Mouse (Mus musculus): ENCODE results near the gene Usp4.

Gene Usp4

DNA sequence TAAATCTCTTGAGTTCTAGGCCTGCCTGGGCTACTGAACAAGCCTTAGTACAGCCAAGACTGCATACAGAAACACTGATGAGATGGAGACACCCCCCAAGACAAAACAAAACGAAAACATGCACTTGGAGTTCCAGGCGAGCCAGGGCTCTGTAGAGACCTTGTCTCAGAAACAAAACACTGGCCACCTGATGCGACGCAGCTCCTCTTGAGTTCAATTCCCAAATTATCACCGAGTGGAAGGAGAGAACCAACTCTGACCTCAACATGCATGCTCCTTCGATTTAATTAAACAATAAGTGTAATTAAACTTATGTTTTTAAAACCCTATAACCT, 9.1 kb upstream of the Usp4 start:
- Histone ChIP-seq H3K27me3 (ENCODE audit: control insufficient read depth, insufficient read depth, low read length, poor library complexity, severe bottlenecking) (no peaks in the 10 kb centered on the region), H3K36me3 (ENCODE audit: control insufficient read depth, insufficient read depth, low read length, poor library complexity, severe bottlenecking) (peaks cover 5% of the 10 kb centered on the region)
- DNase-seq (ENCODE audit: low read depth, low spot score) = peak; percentile 16

- DNase-seq (ENCODE audit: low read depth, low spot score) = peak; percentile 91
- H3K27me3 ChIP-seq (ENCODE audit: control insufficient read depth, insufficient read depth, low read length, poor library complexity, severe bottlenecking) = no peaks in the 10 kb centered on the region
- peaks cover 5% of the 10 kb centered on the region for H3K36me3 ChIP-seq (ENCODE audit: control insufficient read depth, insufficient read depth, low read length, poor library complexity, severe bottlenecking)
These were observed 8.5 kb upstream of the Usp4 start, which contains the start of gene Gpx1 for GRCm38 (mm10) chr9:108338886-108339781. Gpx1 (plus strand) TSS chr9:108338903.

DNA sequence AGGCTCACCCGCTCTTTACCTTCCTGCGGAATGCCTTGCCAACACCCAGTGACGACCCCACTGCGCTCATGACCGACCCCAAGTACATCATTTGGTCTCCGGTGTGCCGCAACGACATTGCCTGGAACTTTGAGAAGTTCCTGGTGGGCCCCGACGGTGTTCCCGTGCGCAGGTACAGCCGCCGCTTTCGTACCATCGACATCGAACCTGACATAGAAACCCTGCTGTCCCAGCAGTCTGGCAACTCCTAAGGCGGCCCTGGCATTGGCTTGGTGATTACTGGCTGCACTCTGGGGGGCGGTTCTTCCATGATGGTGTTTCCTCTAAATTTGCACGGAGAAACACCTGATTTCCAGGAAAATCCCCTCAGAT, 7.8 kb upstream of the Usp4 start:
- Histone ChIP-seq H3K27me3 (ENCODE audit: control insufficient read depth, insufficient read depth, low read length, poor library complexity, severe bottlenecking) (no peaks in the 10 kb centered on the region), H3K36me3 (ENCODE audit: control insufficient read depth, insufficient read depth, low read length, poor library complexity, severe bottlenecking) (peaks cover 2% of the 10 kb centered on the region)
- peak; percentile 48 for DNase-seq (ENCODE audit: low read depth, low spot score)

DNA sequence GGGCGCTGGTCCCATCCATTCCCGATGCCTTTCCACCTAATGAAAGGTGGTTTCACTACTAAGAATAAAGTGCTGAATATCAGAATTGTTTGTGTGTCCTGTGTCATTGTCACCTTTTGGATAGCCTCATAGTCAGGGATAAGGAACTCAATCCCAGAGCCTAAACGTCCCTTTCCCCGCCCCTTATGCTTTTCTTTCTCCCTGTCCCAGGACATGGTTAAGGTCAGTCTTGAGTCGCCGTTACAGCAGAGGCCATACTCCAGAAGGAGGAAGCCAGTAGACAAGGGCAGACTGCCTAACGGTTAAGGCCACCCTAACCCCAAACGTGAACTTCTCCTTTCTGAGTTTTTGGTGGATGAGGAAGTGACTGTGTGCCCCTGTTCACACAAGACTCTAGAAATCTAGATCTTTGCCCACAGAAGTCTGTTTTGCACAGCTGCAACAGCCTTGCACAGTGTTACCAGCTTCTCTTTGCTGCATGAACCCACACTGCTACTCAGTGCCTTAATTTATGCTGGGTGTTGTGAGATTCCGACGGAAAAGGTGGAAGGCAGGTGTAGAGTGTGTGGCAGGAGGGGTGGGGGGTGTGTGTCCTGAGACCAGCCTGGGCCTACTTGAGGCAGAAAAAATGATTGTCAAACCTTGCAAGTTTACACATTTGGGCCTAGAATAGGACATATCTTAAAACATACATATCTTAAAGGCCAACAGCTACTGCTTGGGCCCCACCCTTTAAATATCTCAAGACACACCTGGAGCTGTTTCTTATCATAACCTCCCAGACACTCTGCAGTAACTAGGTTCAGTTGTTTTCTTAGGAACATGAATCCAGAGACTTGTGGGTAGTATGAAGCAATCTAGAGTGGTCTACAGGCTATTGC, 7.2 kb upstream of the Usp4 start:
- DNase-seq (ENCODE audit: low read depth, low spot score) = peak; percentile 85
- H3K36me3 ChIP-seq (ENCODE audit: control insufficient read depth, insufficient read depth, low read length, poor library complexity, severe bottlenecking) = no peaks in the 10 kb centered on the region; the same call in none of the 2 replicates
- H3K27me3 ChIP-seq (ENCODE audit: control insufficient read depth, insufficient read depth, low read length, poor library complexity, severe bottlenecking) = no peaks in the 10 kb centered on the region

GRCm38 (mm10) chr9:108341139-108341475, 6.5 kb upstream of the Usp4 start:
- Histone ChIP-seq H3K27me3 (ENCODE audit: control insufficient read depth, insufficient read depth, low read length, poor library complexity, severe bottlenecking) (no peaks in the 10 kb centered on the region), H3K36me3 (ENCODE audit: control insufficient read depth, insufficient read depth, low read length, poor library complexity, severe bottlenecking) (no peaks in the 10 kb centered on the region; the same call in none of the 2 replicates)
- no peak for DNase-seq (ENCODE audit: low read depth, low spot score)

- Histone ChIP-seq H3K36me3 (ENCODE audit: control insufficient read depth, insufficient read depth, low read length, poor library complexity, severe bottlenecking) (no peaks in the 10 kb centered on the region; the same call in none of the 2 replicates), H3K27me3 (ENCODE audit: control insufficient read depth, insufficient read depth, low read length, poor library complexity, severe bottlenecking) (no peaks in the 10 kb centered on the region)
- DNase-seq (ENCODE audit: low read depth, low spot score) = no peak
These were observed 5.9 kb upstream of the Usp4 start for GRCm38 (mm10) chr9:108341801-108342200.

DNA sequence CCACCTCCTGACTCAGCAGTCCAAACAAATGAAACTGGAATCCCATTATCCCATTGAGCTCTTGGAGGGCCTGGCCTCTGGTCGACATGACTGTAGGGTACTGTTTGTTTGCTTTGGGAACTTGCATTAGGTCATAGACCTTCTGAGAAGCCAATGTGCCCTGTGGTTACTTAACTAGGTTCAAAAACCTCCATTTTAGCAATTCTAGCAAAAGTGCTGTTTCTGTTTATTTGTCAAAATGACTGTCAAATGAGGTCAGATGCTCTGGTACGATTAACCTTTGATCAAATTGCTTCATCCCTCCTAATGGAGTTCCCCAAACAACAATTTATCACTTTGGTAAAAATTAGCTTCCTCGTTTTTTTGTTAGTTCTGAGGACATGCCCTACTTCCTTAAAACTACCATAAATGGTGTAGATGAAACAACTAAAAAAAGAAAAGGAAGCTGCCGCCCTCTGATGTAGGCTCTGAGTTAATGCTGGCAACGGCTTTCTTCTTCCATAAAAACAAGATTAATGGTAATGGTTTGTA, 5.3 kb upstream of the Usp4 start:
- Histone ChIP-seq H3K36me3 (ENCODE audit: control insufficient read depth, insufficient read depth, low read length, poor library complexity, severe bottlenecking) (no peaks in the 10 kb centered on the region; the same call in none of the 2 replicates), H3K27me3 (ENCODE audit: control insufficient read depth, insufficient read depth, low read length, poor library complexity, severe bottlenecking) (no peaks in the 10 kb centered on the region)
- DNase-seq (ENCODE audit: low read depth, low spot score) = peak; percentile 68

- no peak for DNase-seq (ENCODE audit: low read depth, low spot score)
- H3K27me3 ChIP-seq (ENCODE audit: control insufficient read depth, insufficient read depth, low read length, poor library complexity, severe bottlenecking) = no peaks in the 10 kb centered on the region
- no peaks in the 10 kb centered on the region; the same call in 1 of the 2 replicates for H3K36me3 ChIP-seq (ENCODE audit: control insufficient read depth, insufficient read depth, low read length, poor library complexity, severe bottlenecking)
These were observed 4.3 kb upstream of the Usp4 start for GRCm38 (mm10) chr9:108343331-108343730.

- Histone ChIP-seq H3K27me3 (ENCODE audit: control insufficient read depth, insufficient read depth, low read length, poor library complexity, severe bottlenecking) (no peaks in the 10 kb centered on the region), H3K36me3 (ENCODE audit: control insufficient read depth, insufficient read depth, low read length, poor library complexity, severe bottlenecking) (no peaks in the 10 kb centered on the region)
- DNase-seq (ENCODE audit: low read depth, low spot score) = no peak
These were observed 3.8 kb upstream of the Usp4 start for GRCm38 (mm10) chr9:108343835-108344234.

- Histone ChIP-seq H3K27me3 (ENCODE audit: control insufficient read depth, insufficient read depth, low read length, poor library complexity, severe bottlenecking) (no peaks in the 10 kb centered on the region), H3K36me3 (ENCODE audit: control insufficient read depth, insufficient read depth, low read length, poor library complexity, severe bottlenecking) (no peaks in the 10 kb centered on the region)
- no peak for DNase-seq (ENCODE audit: low read depth, low spot score)
These were observed 3.2 kb upstream of the Usp4 start for GRCm38 (mm10) chr9:108344471-108344870.

GRCm38 (mm10) chr9:108347024-108347423, 629 bp upstream of the Usp4 start:
- no peak for DNase-seq (ENCODE audit: low read depth, low spot score)
- no peaks in the 10 kb centered on the region for H3K27me3 ChIP-seq (ENCODE audit: control insufficient read depth, insufficient read depth, low read length, poor library complexity, severe bottlenecking)
- peaks cover 4% of the 10 kb centered on the region for H3K36me3 ChIP-seq (ENCODE audit: control insufficient read depth, insufficient read depth, low read length, poor library complexity, severe bottlenecking)

GRCm38 (mm10) chr9:108348290-108348680, 632 bp downstream of the Usp4 start:
- H3K27me3 ChIP-seq (ENCODE audit: control insufficient read depth, insufficient read depth, low read length, poor library complexity, severe bottlenecking) = no peaks in the 10 kb centered on the region
- peaks cover 4% of the 10 kb centered on the region for H3K36me3 ChIP-seq (ENCODE audit: control insufficient read depth, insufficient read depth, low read length, poor library complexity, severe bottlenecking)
- no peak for DNase-seq (ENCODE audit: low read depth, low spot score)

DNA sequence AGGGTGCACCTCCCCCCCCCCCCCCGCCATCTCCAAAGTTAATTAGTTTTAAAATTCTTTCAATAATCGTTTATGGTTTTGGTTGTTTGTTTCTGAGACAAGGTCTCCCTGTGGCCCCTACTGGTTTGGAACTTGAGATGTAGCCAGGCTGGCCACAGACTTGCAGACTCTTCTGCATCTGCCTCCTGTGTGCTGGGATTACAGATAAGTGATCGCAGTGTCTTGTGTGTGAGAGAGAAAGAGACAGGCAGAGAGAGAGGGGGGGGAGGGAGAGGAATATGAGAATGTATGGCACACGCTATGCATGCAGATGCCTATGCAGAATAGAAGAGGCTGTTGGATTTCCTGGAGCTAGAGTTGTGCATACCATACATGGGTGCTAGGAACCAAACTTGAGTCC, 2.1 kb downstream of the Usp4 start:
- no peaks in the 10 kb centered on the region for H3K27me3 ChIP-seq (ENCODE audit: control insufficient read depth, insufficient read depth, low read length, poor library complexity, severe bottlenecking)
- peaks cover 4% of the 10 kb centered on the region for H3K36me3 ChIP-seq (ENCODE audit: control insufficient read depth, insufficient read depth, low read length, poor library complexity, severe bottlenecking)
- DNase-seq (ENCODE audit: low read depth, low spot score) = no peak

GRCm38 (mm10) chr9:108378234-108378633, 30.6 kb downstream of the Usp4 start:
- no peaks in the 10 kb centered on the region for H3K27me3 ChIP-seq (ENCODE audit: control insufficient read depth, insufficient read depth, low read length, poor library complexity, severe bottlenecking)

DNA sequence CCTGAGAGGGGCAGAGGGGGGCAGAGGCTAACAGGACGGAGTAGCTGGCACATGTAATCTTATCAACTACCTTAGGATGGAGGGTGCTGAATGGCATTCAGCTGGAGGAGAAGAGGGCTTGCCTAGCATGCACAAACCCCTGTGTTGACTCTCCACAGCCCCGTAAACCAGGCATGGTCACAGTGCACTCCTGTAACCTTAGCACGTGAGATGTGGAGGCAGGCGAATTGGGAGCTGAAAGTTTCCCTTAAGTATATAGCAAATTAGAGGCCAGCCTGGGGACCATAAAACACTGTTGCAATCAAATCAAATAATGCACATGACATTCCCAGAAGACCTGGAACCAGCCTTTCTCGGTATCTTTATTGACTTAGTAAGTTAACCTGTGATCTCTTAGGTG, 31.1 kb downstream of the Usp4 start:
- DNase-seq (ENCODE audit: low read depth, low spot score) = no peak
- no peaks in the 10 kb centered on the region for H3K27me3 ChIP-seq (ENCODE audit: control insufficient read depth, insufficient read depth, low read length, poor library complexity, severe bottlenecking)
- H3K36me3 ChIP-seq (ENCODE audit: control insufficient read depth, insufficient read depth, low read length, poor library complexity, severe bottlenecking) = peaks cover 23% of the 10 kb centered on the region

More at GRCm38 (mm10) chr9:108378234-108378633, 30.6 kb downstream of the Usp4 start:
- no peak for DNase-seq (ENCODE audit: low read depth, low spot score)
- peaks cover 23% of the 10 kb centered on the region for H3K36me3 ChIP-seq (ENCODE audit: control insufficient read depth, insufficient read depth, low read length, poor library complexity, severe bottlenecking)

Measured in splenic B cell, adult 2 months (primary cell).